Mouse (Mus musculus): ENCODE data around the gene Pdss1. TPM values are rescaled to one million over a fixed set of nuclear protein-coding genes. Genes with fewer than 3 reads are reported as not detected.

Pdss1 gene
- polyA plus RNA-seq, 1 experiment from 2014 or later = 12.2 TPM

DNA sequence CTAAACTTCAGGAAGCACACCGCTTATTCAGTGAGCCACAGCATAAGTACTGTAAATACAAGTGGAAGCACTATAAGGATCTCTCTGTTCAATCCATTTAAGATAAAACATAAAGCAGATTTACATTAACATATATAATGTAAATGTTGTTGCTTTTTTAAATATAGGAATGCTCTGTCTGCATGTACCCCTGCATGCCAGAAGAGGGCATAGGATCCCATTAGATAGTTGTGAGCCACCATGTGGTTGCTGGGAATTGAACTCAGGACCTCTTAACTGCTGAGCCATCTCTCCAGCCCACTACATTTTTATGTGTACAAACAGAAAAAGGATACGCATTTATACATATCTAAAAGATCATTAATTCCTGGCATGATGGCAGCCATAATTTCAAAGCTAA, 66.4 kb downstream of the Pdss1 start:
- Histone ChIP-seq H3K9me3 (replicated peaks) (no peaks in the 10 kb centered on the region), H3K4me2 (no peak overlapping the region), H3K4me3 (replicated peaks) (no peak overlapping the region), H3K36me3 (replicated peaks) (0 out of 2 replicates have a peak, but pooled peaks cover 5% of the 10 kb centered on the region), H3K9ac (no peak overlapping the region), H3K4me1 (replicated peaks) (peaks cover 10% of the 10 kb centered on the region), H3K27ac (replicated peaks) (no peak overlapping the region), H3K27me3 (no peaks in the 10 kb centered on the region)
- ATAC-seq (ENCODE audit: insufficient read depth) = no peak
- WGBS (ENCODE audit: insufficient replicate concordance) = 87% methylated on average over 2 of the region's 2 CpGs

DNA sequence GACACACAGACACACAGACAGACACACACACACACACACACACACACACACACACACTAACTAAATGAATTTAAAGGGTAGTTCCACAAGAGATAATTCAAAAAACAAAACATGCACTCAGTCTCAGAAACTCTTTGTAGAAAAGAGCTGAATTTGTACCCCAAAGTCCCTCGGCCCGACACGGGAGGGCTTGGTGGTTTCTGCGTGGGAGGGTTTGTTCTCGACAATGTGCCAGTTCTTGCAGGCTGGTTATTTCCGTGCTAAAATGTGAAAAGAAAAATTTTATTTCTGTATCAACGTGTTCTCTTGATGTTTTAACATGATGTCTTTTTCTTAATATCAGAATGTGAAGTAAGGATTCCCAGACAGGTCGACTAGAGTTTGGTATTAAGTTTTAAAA, 66.9 kb downstream of the Pdss1 start:
- no peak for ATAC-seq (ENCODE audit: insufficient read depth)
- Histone ChIP-seq H3K36me3 (replicated peaks) (0 out of 2 replicates have a peak, but pooled peaks cover 5% of the 10 kb centered on the region), H3K9me3 (replicated peaks) (no peaks in the 10 kb centered on the region), H3K27me3 (no peaks in the 10 kb centered on the region), H3K9ac (no peak overlapping the region), H3K4me1 (replicated peaks) (peaks cover 9% of the 10 kb centered on the region), H3K27ac (replicated peaks) (no peak overlapping the region), H3K4me2 (no peak overlapping the region), H3K4me3 (replicated peaks) (no peak overlapping the region)
- WGBS (ENCODE audit: insufficient replicate concordance) = 86% methylated on average over 8 of the region's 8 CpGs

GRCm38 (mm10) chr2:22962970-22963369, 67.6 kb downstream of the Pdss1 start:
- no peak overlapping the region for H3K4me2 ChIP-seq
- H3K9me3 ChIP-seq (replicated peaks) = no peaks in the 10 kb centered on the region
- no peak for ATAC-seq (ENCODE audit: insufficient read depth)
- no peak overlapping the region for H3K9ac ChIP-seq
- no peak overlapping the region for H3K4me3 ChIP-seq (replicated peaks)
- peaks cover 2% of the 10 kb centered on the region for H3K4me1 ChIP-seq (replicated peaks)
- H3K36me3 ChIP-seq (replicated peaks) = 0 out of 2 replicates have a peak, but pooled peaks cover 8% of the 10 kb centered on the region
- H3K27ac ChIP-seq (replicated peaks) = no peak overlapping the region
- H3K27me3 ChIP-seq = no peaks in the 10 kb centered on the region
- WGBS (ENCODE audit: insufficient replicate concordance) = 67% methylated on average over 3 of the region's 3 CpGs

GRCm38 (mm10) chr2:22977387-22977973, 82.2 kb downstream of the Pdss1 start:
- no peaks in the 10 kb centered on the region for H3K4me1 ChIP-seq (replicated peaks)
- H3K4me3 ChIP-seq (replicated peaks) = no peak overlapping the region
- 57% methylated on average over 3 of the region's 3 CpGs for WGBS (ENCODE audit: insufficient replicate concordance)
- no peaks in the 10 kb centered on the region for H3K36me3 ChIP-seq (replicated peaks)
- H3K27me3 ChIP-seq = no peaks in the 10 kb centered on the region
- H3K9ac ChIP-seq = no peak overlapping the region
- no peak overlapping the region for H3K4me2 ChIP-seq
- no peak overlapping the region for H3K27ac ChIP-seq (replicated peaks)
- H3K9me3 ChIP-seq (replicated peaks) = no peaks in the 10 kb centered on the region
- no peak for ATAC-seq (ENCODE audit: insufficient read depth)

DNA sequence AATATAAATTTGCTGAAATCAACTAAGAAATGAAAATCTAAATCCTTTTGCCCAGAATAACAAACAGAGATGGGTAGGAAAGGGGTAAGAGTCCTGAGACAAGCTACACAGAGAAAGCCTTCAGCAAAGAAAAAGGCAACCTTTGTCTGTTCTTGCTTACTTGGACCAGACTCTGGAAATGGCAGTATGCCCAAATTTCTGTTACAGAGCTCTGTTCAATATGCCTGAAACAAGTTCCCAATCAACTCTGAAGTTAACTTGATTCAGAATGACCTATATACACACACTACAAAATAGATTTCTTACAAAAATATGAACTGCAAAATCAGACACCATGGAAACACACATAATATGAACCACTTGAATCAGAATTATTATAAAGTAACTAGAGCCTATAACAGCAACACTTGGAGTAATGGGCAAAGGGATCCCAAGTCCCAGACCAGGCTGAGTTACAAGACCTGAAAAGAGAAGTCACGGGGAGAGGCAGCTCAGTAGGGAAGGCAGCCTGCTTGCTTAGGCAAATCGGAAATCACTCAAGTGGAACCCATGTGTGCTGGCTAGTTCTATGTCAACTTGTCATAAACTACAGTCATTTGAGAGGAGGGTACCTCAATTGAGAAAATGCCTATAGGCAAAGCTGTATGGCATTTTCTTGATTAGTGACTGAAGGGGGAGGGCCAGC, 90.8 kb downstream of the Pdss1 start:
- Histone ChIP-seq H3K36me3 (replicated peaks) (no peaks in the 10 kb centered on the region), H3K9ac (no peak overlapping the region), H3K4me2 (no peak overlapping the region), H3K27ac (replicated peaks) (no peak overlapping the region), H3K4me3 (replicated peaks) (no peak overlapping the region), H3K9me3 (replicated peaks) (no peaks in the 10 kb centered on the region), H3K27me3 (no peaks in the 10 kb centered on the region), H3K4me1 (replicated peaks) (peaks cover 7% of the 10 kb centered on the region; the same call in 1 of the 2 replicates)
- ATAC-seq (ENCODE audit: insufficient read depth) = no peak
- 74% methylated on average over 2 of the region's 2 CpGs for WGBS (ENCODE audit: insufficient replicate concordance)

Other genes with a start within 250 kb of the Pdss1 start
- gene Apbb1ip, start 121.4 kb upstream of the Pdss1 start, polyA plus RNA-seq (2015; fragmentation: Nextera tagmentation; extraction: Ambion mirVana) = 12.7 and 13.1 TPM in 2 replicates
- 19.0 and 19.8 TPM in 2 replicates for gene Abi1, start 144.7 kb downstream of the Pdss1 start, polyA plus RNA-seq (2015; fragmentation: Nextera tagmentation; extraction: Ambion mirVana)
- 16.3 and 16.5 TPM in 2 replicates for gene Acbd5, start 172.6 kb downstream of the Pdss1 start, polyA plus RNA-seq (2015; fragmentation: Nextera tagmentation; extraction: Ambion mirVana)